Mouse (Mus musculus): ENCODE measurements at regions not wholly inside any gene's neighbourhood (a gene's known extent, or its start where the extent isn't known, plus 50 kb on each side); places are given as distances from the start of the nearest gene placed in this dataset.

GRCm38 (mm10) chr1:88907766-88908463, 162.3 kb upstream of the Sh3bp4 start:
- H3K9ac ChIP-seq, result no peak overlapping the region
- WGBS, result 92% methylated on average over 14 of the region's 14 CpGs
- no peaks in the 10 kb centered on the region for H3K9me3 ChIP-seq
- H3K4me1 ChIP-seq, result 0 out of 2 replicates have a peak, but pooled peaks cover 3% of the 10 kb centered on the region
- ATAC-seq (ENCODE audit: insufficient number of reproducible peaks, insufficient read depth, low FRiP score, low TSS enrichment, low read depth), result no peak
- no peaks in the 10 kb centered on the region for H3K27me3 ChIP-seq
- H3K4me2 ChIP-seq, result no peak overlapping the region
- H3K4me3 ChIP-seq, result no peak overlapping the region
- H3K36me3 ChIP-seq, result no peaks in the 10 kb centered on the region
- no peak overlapping the region for H3K27ac ChIP-seq

GRCm38 (mm10) chr1:88908683-88909082, 161.5 kb upstream of the Sh3bp4 start:
- Histone ChIP-seq H3K36me3 (no peaks in the 10 kb centered on the region), H3K9ac (no peak overlapping the region), H3K4me3 (no peak overlapping the region), H3K27ac (no peak overlapping the region), H3K4me2 (no peak overlapping the region), H3K4me1 (0 out of 2 replicates have a peak, but pooled peaks cover 3% of the 10 kb centered on the region), H3K27me3 (no peaks in the 10 kb centered on the region), H3K9me3 (no peaks in the 10 kb centered on the region)
- ATAC-seq (ENCODE audit: insufficient number of reproducible peaks, insufficient read depth, low FRiP score, low TSS enrichment, low read depth), result no peak
- 66% methylated on average over 8 of the region's 8 CpGs for WGBS

- peaks cover 3% of the 10 kb centered on the region; the same call in 1 of the 2 replicates for H3K9me3 ChIP-seq
- 75% methylated on average over 4 of the region's 4 CpGs for WGBS
- no peak overlapping the region for H3K4me2 ChIP-seq
- H3K4me3 ChIP-seq, result no peak overlapping the region
- no peak for ATAC-seq (ENCODE audit: insufficient number of reproducible peaks, insufficient read depth, low FRiP score, low TSS enrichment, low read depth)
- H3K36me3 ChIP-seq, result no peaks in the 10 kb centered on the region
- no peak overlapping the region for H3K9ac ChIP-seq
- no peaks in the 10 kb centered on the region for H3K27me3 ChIP-seq
- 0 out of 2 replicates have a peak, but pooled peaks cover 3% of the 10 kb centered on the region for H3K4me1 ChIP-seq
- H3K27ac ChIP-seq, result no peak overlapping the region
These were observed 160.9 kb upstream of the Sh3bp4 start for GRCm38 (mm10) chr1:88909314-88909713.

- H3K36me3 ChIP-seq, result no peaks in the 10 kb centered on the region
- no peak overlapping the region for H3K27ac ChIP-seq
- no peaks in the 10 kb centered on the region for H3K27me3 ChIP-seq
- no peak overlapping the region for H3K4me3 ChIP-seq
- no peak overlapping the region for H3K9ac ChIP-seq
- no peak for ATAC-seq (ENCODE audit: insufficient number of reproducible peaks, insufficient read depth, low FRiP score, low TSS enrichment, low read depth)
- peaks cover 3% of the 10 kb centered on the region; the same call in 1 of the 2 replicates for H3K9me3 ChIP-seq
- 54% methylated on average over 6 of the region's 6 CpGs for WGBS
- 0 out of 2 replicates have a peak, but pooled peaks cover 3% of the 10 kb centered on the region for H3K4me1 ChIP-seq
- H3K4me2 ChIP-seq, result no peak overlapping the region
These were observed 160.2 kb upstream of the Sh3bp4 start for GRCm38 (mm10) chr1:88909864-88910573.

- H3K4me2 ChIP-seq, result no peak overlapping the region
- no peak overlapping the region for H3K27ac ChIP-seq
- H3K9ac ChIP-seq, result no peak overlapping the region
- no peak for ATAC-seq (ENCODE audit: insufficient number of reproducible peaks, insufficient read depth, low FRiP score, low TSS enrichment, low read depth)
- 0 out of 2 replicates have a peak, but pooled peaks cover 3% of the 10 kb centered on the region for H3K4me1 ChIP-seq
- H3K9me3 ChIP-seq, result peaks cover 3% of the 10 kb centered on the region; the same call in 1 of the 2 replicates
- no peaks in the 10 kb centered on the region for H3K36me3 ChIP-seq
- no peaks in the 10 kb centered on the region for H3K27me3 ChIP-seq
- 67% methylated on average over 5 of the region's 5 CpGs for WGBS
- H3K4me3 ChIP-seq, result no peak overlapping the region
These were observed 158.5 kb upstream of the Sh3bp4 start for GRCm38 (mm10) chr1:88911724-88912123.

GRCm38 (mm10) chr1:88916531-88917050, 153.6 kb upstream of the Sh3bp4 start:
- Histone ChIP-seq H3K27ac (no peak overlapping the region), H3K4me2 (no peak overlapping the region), H3K36me3 (no peaks in the 10 kb centered on the region), H3K27me3 (no peaks in the 10 kb centered on the region), H3K9me3 (peaks cover 3% of the 10 kb centered on the region; the same call in 1 of the 2 replicates), H3K9ac (no peak overlapping the region), H3K4me1 (peaks cover 7% of the 10 kb centered on the region; the same call in 1 of the 2 replicates), H3K4me3 (no peak overlapping the region)
- no peak for ATAC-seq (ENCODE audit: insufficient number of reproducible peaks, insufficient read depth, low FRiP score, low TSS enrichment, low read depth)
- 72% methylated on average over 4 of the region's 4 CpGs for WGBS

- Histone ChIP-seq H3K9ac (no peak overlapping the region), H3K27me3 (no peaks in the 10 kb centered on the region), H3K9me3 (no peaks in the 10 kb centered on the region), H3K4me1 (peaks cover 13% of the 10 kb centered on the region; the same call in 1 of the 2 replicates), H3K36me3 (no peaks in the 10 kb centered on the region), H3K4me3 (no peak overlapping the region), H3K4me2 (no peak overlapping the region), H3K27ac (no peak overlapping the region)
- ATAC-seq (ENCODE audit: insufficient number of reproducible peaks, insufficient read depth, low FRiP score, low TSS enrichment, low read depth), result no peak
- 43% methylated on average over 2 of the region's 2 CpGs for WGBS
These were observed 148.8 kb upstream of the Sh3bp4 start for GRCm38 (mm10) chr1:88921401-88921800.

- H3K36me3 ChIP-seq, result no peaks in the 10 kb centered on the region
- H3K9me3 ChIP-seq, result no peaks in the 10 kb centered on the region
- 72% methylated on average over 7 of the region's 7 CpGs for WGBS
- H3K27ac ChIP-seq, result no peak overlapping the region
- H3K27me3 ChIP-seq, result no peaks in the 10 kb centered on the region
- H3K4me1 ChIP-seq, result peaks cover 13% of the 10 kb centered on the region; the same call in 1 of the 2 replicates
- H3K4me3 ChIP-seq, result no peak overlapping the region
- H3K9ac ChIP-seq, result peak overlapping the region; percentile 44; the same call in 1 of the 2 replicates
- ATAC-seq (ENCODE audit: insufficient number of reproducible peaks, insufficient read depth, low FRiP score, low TSS enrichment, low read depth), result no peak; the same call in 1 of the 2 replicates
- no peak overlapping the region for H3K4me2 ChIP-seq
These were observed 146.2 kb upstream of the Sh3bp4 start for GRCm38 (mm10) chr1:88923791-88924581.

GRCm38 (mm10) chr1:88935191-88935590, 135.0 kb upstream of the Sh3bp4 start:
- Histone ChIP-seq H3K9ac (no peak overlapping the region), H3K9me3 (no peaks in the 10 kb centered on the region), H3K27me3 (no peaks in the 10 kb centered on the region), H3K4me1 (no peaks in the 10 kb centered on the region), H3K4me2 (no peak overlapping the region), H3K4me3 (no peak overlapping the region), H3K36me3 (no peaks in the 10 kb centered on the region), H3K27ac (no peak overlapping the region)
- WGBS, result 98% methylated on average over 1 of the region's 1 CpGs
- ATAC-seq (ENCODE audit: insufficient number of reproducible peaks, insufficient read depth, low FRiP score, low TSS enrichment, low read depth), result no peak

- ATAC-seq (ENCODE audit: insufficient number of reproducible peaks, insufficient read depth, low FRiP score, low TSS enrichment, low read depth), result no peak
- no peaks in the 10 kb centered on the region for H3K27me3 ChIP-seq
- H3K9me3 ChIP-seq, result no peaks in the 10 kb centered on the region
- H3K4me3 ChIP-seq, result no peak overlapping the region
- 68% methylated on average over 3 of the region's 3 CpGs for WGBS
- H3K27ac ChIP-seq, result no peak overlapping the region
- no peak overlapping the region for H3K4me2 ChIP-seq
- H3K4me1 ChIP-seq, result no peaks in the 10 kb centered on the region
- no peaks in the 10 kb centered on the region for H3K36me3 ChIP-seq
- no peak overlapping the region for H3K9ac ChIP-seq
These were observed 134.4 kb upstream of the Sh3bp4 start for GRCm38 (mm10) chr1:88935779-88936178.

- H3K27ac ChIP-seq, result no peak overlapping the region
These were observed 132.9 kb upstream of the Sh3bp4 start for GRCm38 (mm10) chr1:88937327-88937726.

More at GRCm38 (mm10) chr1:88937327-88937726, 132.9 kb upstream of the Sh3bp4 start:
- Histone ChIP-seq H3K9ac (no peak overlapping the region), H3K4me2 (no peak overlapping the region), H3K4me1 (no peaks in the 10 kb centered on the region), H3K27me3 (no peaks in the 10 kb centered on the region), H3K9me3 (no peaks in the 10 kb centered on the region), H3K36me3 (no peaks in the 10 kb centered on the region), H3K4me3 (no peak overlapping the region)
- WGBS, result 72% methylated on average over 1 of the region's 1 CpGs
- ATAC-seq (ENCODE audit: insufficient number of reproducible peaks, insufficient read depth, low FRiP score, low TSS enrichment, low read depth), result no peak

Measured in embryonic facial prominence, embryonic 13.5 days (tissue).